Mouse (Mus musculus) midbrain, embryonic 14.5 days (tissue): Measurements from ENCODE around the gene Tbc1d12. TPM values are rescaled to one million over a fixed set of nuclear protein-coding genes. Genes with fewer than 3 reads are reported as not detected.
"Not testable (repeated sequence)": the region's sequence is repeated elsewhere in the genome, so short reads cannot be mapped to it uniquely, and the experiment has no call there.

ENCODE experiments used
- ATAC-seq: fragments of 200-750 bp; cut with Nextera tagmentation; 2 replicates; pipeline ENCODE4 v1.8.0; 2017; ENCODE audit warnings: moderate number of reproducible peaks, moderate library complexity; ENCODE audit not compliant: low FRiP score, low TSS enrichment
- DNase-seq: peaks from one replicate; pipeline ENCODE4 v3.0.0-alpha.2; 2015
- H3K27ac ChIP-seq: fragments of 300-500 bp; sonication (generic); replicated peaks from 2 replicates; pipeline ENCODE4 v1.5.1; 2014; ENCODE audit warnings: mild to moderate bottlenecking, low read depth, low read length, moderate library complexity
- H3K27me3 ChIP-seq: fragments of 300-500 bp; sonication (generic); 2 replicates; pipeline ENCODE4 v1.6.1; 2014; ENCODE audit warnings: low read length, control low read depth, mixed read lengths; ENCODE audit not compliant: control insufficient read depth, insufficient read depth
- H3K36me3 ChIP-seq: fragments of 300-500 bp; sonication (generic); 2 replicates; pipeline ENCODE4 v1.6.1; 2014; ENCODE audit warnings: low read length, control low read depth; ENCODE audit not compliant: control insufficient read depth, insufficient read depth
- H3K4me1 ChIP-seq: fragments of 300-500 bp; sonication (generic); 2 replicates; pipeline ENCODE4 v1.6.1; 2014; ENCODE audit warnings: mild to moderate bottlenecking, antibody characterized with exemption, low read length, control low read depth; ENCODE audit not compliant: control insufficient read depth, insufficient read depth
- H3K4me2 ChIP-seq: fragments of 300-500 bp; sonication (generic); 2 replicates; pipeline ENCODE4 v1.6.1; 2014; ENCODE audit warnings: mild to moderate bottlenecking, low read length, moderate library complexity
- H3K4me3 ChIP-seq: fragments of 300-500 bp; sonication (generic); replicated peaks from 2 replicates; pipeline ENCODE4 v1.5.1; 2014; ENCODE audit warnings: low read depth, low read length
- H3K9ac ChIP-seq: fragments of 300-500 bp; sonication (generic); replicated peaks from 2 replicates; pipeline ENCODE4 v1.6.1; 2014; ENCODE audit warnings: mild to moderate bottlenecking, low read length, moderate library complexity
- H3K9me3 ChIP-seq: fragments of 300-500 bp; sonication (generic); 2 replicates; pipeline ENCODE4 v1.6.1; 2016; ENCODE audit warnings: low read length, control low read depth, mixed read lengths; ENCODE audit not compliant: control insufficient read depth
- WGBS: fragments of 180-500 bp; shearing (Covaris S2); extraction: QIAGEN DNeasy Blood & Tissue Kit; methylation state at CpG from one replicate; pipeline ENCODE4 v1.1.7; 2014; 5-methylcytosine and 5-hydroxymethylcytosine counted together
- polyA plus RNA-seq: library from polyadenylated mRNA; unstranded; fragments of >200 nt; fragmentation: Nextera tagmentation; extraction: Ambion mirVana; gene quantifications from 2 replicates; pipeline ENCODE4 v1.2.1, GENCODE M21; 2014

Gene Tbc1d12
- polyA plus RNA-seq, 1 experiment from 2014 or later: 8.4 TPM

GRCm38 (mm10) chr19:38874825-38875224 is 38.4 kb downstream of the Tbc1d12 start:
- not testable (repeated sequence) for H3K27me3 ChIP-seq, DNase-seq, H3K4me2 ChIP-seq, ATAC-seq, H3K27ac ChIP-seq, H3K4me1 ChIP-seq, H3K9ac ChIP-seq, H3K4me3 ChIP-seq, H3K36me3 ChIP-seq, H3K9me3 ChIP-seq
- 91% methylated on average over 2 of the region's 8 CpGs for WGBS

- DNase-seq: no peak
- H3K9me3 ChIP-seq: no peaks in the 10 kb centered on the region
- H3K4me2 ChIP-seq: no peak overlapping the region
- ATAC-seq: no peak
- no peak overlapping the region for H3K4me3 ChIP-seq
- H3K27me3 ChIP-seq: no peaks in the 10 kb centered on the region
- H3K36me3 ChIP-seq: peaks cover 6% of the 10 kb centered on the region
- H3K27ac ChIP-seq: no peak overlapping the region
- no peak overlapping the region for H3K9ac ChIP-seq
- H3K4me1 ChIP-seq: no peaks in the 10 kb centered on the region
Observed at GRCm38 (mm10) chr19:38880300-38880699, 43.9 kb downstream of the Tbc1d12 start.

- no peak for ATAC-seq
- peak; percentile 80 for DNase-seq
- no peaks in the 10 kb centered on the region for H3K27me3 ChIP-seq
- no peak overlapping the region for H3K4me3 ChIP-seq
- no peak overlapping the region for H3K27ac ChIP-seq
- 66% methylated on average over 12 of the region's 12 CpGs for WGBS
- no peak overlapping the region for H3K4me2 ChIP-seq
- H3K4me1 ChIP-seq: no peaks in the 10 kb centered on the region
- no peaks in the 10 kb centered on the region for H3K9me3 ChIP-seq
- H3K36me3 ChIP-seq: peaks cover 3% of the 10 kb centered on the region; the same call in 1 of the 2 replicates
- no peak overlapping the region for H3K9ac ChIP-seq
Observed at GRCm38 (mm10) chr19:38901146-38902135, 65.1 kb downstream of the Tbc1d12 start.

GRCm38 (mm10) chr19:38902501-38902900 is 66.1 kb downstream of the Tbc1d12 start:
- ATAC-seq (no peak), DNase-seq (no peak)
- 95% methylated on average over 5 of the region's 5 CpGs for WGBS

GRCm38 (mm10) chr19:38913786-38914185 is 77.4 kb downstream of the Tbc1d12 start:
- Histone ChIP-seq H3K4me3 (no peak overlapping the region), H3K27me3 (no peaks in the 10 kb centered on the region), H3K36me3 (peaks cover 40% of the 10 kb centered on the region), H3K9me3 (no peaks in the 10 kb centered on the region), H3K4me1 (no peaks in the 10 kb centered on the region), H3K4me2 (no peak overlapping the region), H3K9ac (no peak overlapping the region), H3K27ac (no peak overlapping the region)
- DNase-seq (no peak), ATAC-seq (no peak)
- WGBS: 95% methylated on average over 9 of the region's 9 CpGs

More at GRCm38 (mm10) chr19:38902501-38902900, 66.1 kb downstream of the Tbc1d12 start:
- no peak overlapping the region for H3K4me3 ChIP-seq
- H3K9me3 ChIP-seq: no peaks in the 10 kb centered on the region
- no peaks in the 10 kb centered on the region for H3K27me3 ChIP-seq
- no peak overlapping the region for H3K9ac ChIP-seq
- H3K36me3 ChIP-seq: peaks cover 3% of the 10 kb centered on the region; the same call in 1 of the 2 replicates
- no peak overlapping the region for H3K4me2 ChIP-seq
- H3K4me1 ChIP-seq: no peaks in the 10 kb centered on the region
- no peak overlapping the region for H3K27ac ChIP-seq

- WGBS: 90% methylated on average over 15 of the region's 15 CpGs
- H3K4me2 ChIP-seq: no peak overlapping the region
- ATAC-seq (no peak), DNase-seq (no peak)
- H3K4me3 ChIP-seq: no peak overlapping the region
- H3K4me1 ChIP-seq: no peaks in the 10 kb centered on the region
- no peaks in the 10 kb centered on the region for H3K27me3 ChIP-seq
- H3K27ac ChIP-seq: no peak overlapping the region
- no peak overlapping the region for H3K9ac ChIP-seq
- H3K36me3 ChIP-seq: peaks cover 40% of the 10 kb centered on the region
- H3K9me3 ChIP-seq: no peaks in the 10 kb centered on the region
Observed at GRCm38 (mm10) chr19:38914926-38915325, 78.5 kb downstream of the Tbc1d12 start.

GRCm38 (mm10) chr19:38915677-38916076 is 79.3 kb downstream of the Tbc1d12 start:
- Histone ChIP-seq H3K9ac (no peak overlapping the region), H3K9me3 (no peaks in the 10 kb centered on the region), H3K36me3 (peaks cover 36% of the 10 kb centered on the region), H3K4me1 (no peaks in the 10 kb centered on the region), H3K4me2 (no peak overlapping the region), H3K27ac (no peak overlapping the region), H3K4me3 (no peak overlapping the region), H3K27me3 (no peaks in the 10 kb centered on the region)
- 52% methylated on average over 3 of the region's 3 CpGs for WGBS
- DNase-seq (peak; percentile 73), ATAC-seq (no peak)

GRCm38 (mm10) chr19:38928481-38929158 is 92.2 kb downstream of the Tbc1d12 start:
- H3K36me3 ChIP-seq: no peaks in the 10 kb centered on the region
- H3K4me3 ChIP-seq: no peak overlapping the region
- no peak overlapping the region for H3K4me2 ChIP-seq
- WGBS: 86% methylated on average over 10 of the region's 11 CpGs
- H3K27ac ChIP-seq: no peak overlapping the region
- ATAC-seq: no peak
- H3K9ac ChIP-seq: no peak overlapping the region
- no peaks in the 10 kb centered on the region for H3K27me3 ChIP-seq
- no peak for DNase-seq
- H3K9me3 ChIP-seq: no peaks in the 10 kb centered on the region
- 0 out of 2 replicates have a peak, but pooled peaks cover 6% of the 10 kb centered on the region for H3K4me1 ChIP-seq
